ENCODE assay signal across 8 mouse cellular contexts in genomic region chr7:112158316-112158741, GRCm38 (mm10). TPM values are rescaled to one million over a fixed set of nuclear protein-coding genes. Genes with fewer than 3 reads are reported as not detected.
A peak's percentile ranks its signal among the peaks of the same experiment; 100 is the strongest.
DNase-seq lines count a peak whose midpoint lies in the region; ATAC-seq and TF ChIP-seq lines count a peak whose summit lies in the region.

No protein-coding gene starts in this region.

- no peaks in the 10 kb centered on the region for H3K79me2 ChIP-seq in CH12.LX (replicated peaks; ENCODE audit: control insufficient read depth, extremely low read depth, insufficient read depth, poor library complexity, severe bottlenecking)

- H3K36me3 ChIP-seq in CH12.LX (replicated peaks in 1 of 2; ENCODE audit: control insufficient read depth in 1 of 2, insufficient read depth in 1 of 2, low read length in 1 of 2), result no peaks in the 10 kb centered on the region
- H3K36me3 ChIP-seq in forebrain, embryonic 12.5 days (replicated peaks), result no peaks in the 10 kb centered on the region
- no peaks in the 10 kb centered on the region for H3K36me3 ChIP-seq in midbrain, embryonic 13.5 days

- no peak for TF ChIP-seq EP300 in CH12.LX (IDR thresholded peaks at IDR 0.05; ENCODE audit: low read length)

- no peak overlapping the region for H3K9ac ChIP-seq in CH12.LX (ENCODE audit: insufficient read depth, low read depth)
- peak overlapping the region; percentile 68 for H3K9ac ChIP-seq in forebrain, embryonic 12.5 days
- H3K9ac ChIP-seq in midbrain, embryonic 13.5 days (replicated peaks), result peak overlapping the region; percentile 60

- dilution Hi-C loops in CH12.LX (cut with MboI; ENCODE audit: extremely low pct_ligation_motif_present, extremely low pct_unique_long_range_greater_than_20kb, low sequenced_read_pairs), result no loop called here

- H3K27me3 ChIP-seq in CH12.LX (replicated peaks), result peaks cover 3% of the 10 kb centered on the region
- peaks cover 27% of the 10 kb centered on the region for H3K27me3 ChIP-seq in forebrain, embryonic 12.5 days
- peaks cover 22% of the 10 kb centered on the region for H3K27me3 ChIP-seq in midbrain, embryonic 13.5 days

- WGBS in forebrain, embryonic 12.5 days, result under 1% methylated on average over 23 of the region's 23 CpGs
- 2% methylated on average over 23 of the region's 23 CpGs for WGBS in midbrain, embryonic 13.5 days

- no peak for TF ChIP-seq RAD21 in CH12.LX (IDR thresholded peaks at IDR 0.05; ENCODE audit: low read depth, low read length)

- no peak for TF ChIP-seq POLR2A in CH12.LX (IDR thresholded peaks at IDR 0.05; ENCODE audit: low read depth, low read length)

- H3K27ac ChIP-seq in CH12.LX (ENCODE audit: insufficient read depth, low read depth), result no peak overlapping the region
- no peak overlapping the region for H3K27ac ChIP-seq in forebrain, embryonic 12.5 days
- no peak overlapping the region for H3K27ac ChIP-seq in midbrain, embryonic 13.5 days

- peak overlapping the region; percentile 78 for H3K4me2 ChIP-seq in CH12.LX (ENCODE audit: insufficient read depth, low read depth, poor library complexity, severe bottlenecking)
- peak overlapping the region; percentile 65 for H3K4me2 ChIP-seq in forebrain, embryonic 12.5 days
- peak overlapping the region; percentile 66 for H3K4me2 ChIP-seq in midbrain, embryonic 13.5 days (replicated peaks)

- DNase-seq in adrenal gland, adult 2 months, result peak; percentile 27
- no peak for DNase-seq in adrenal gland, adult 18-20 months (ENCODE audit: low spot score in 2 of 2)
- no peak for DNase-seq in CH12.LX (ENCODE audit: extremely low read depth)
- DNase-seq in kidney, postnatal 14 days, result peak; percentile 54
- DNase-seq in thymus, postnatal 0 days (ENCODE audit: low spot score), result no peak
- DNase-seq in cerebellum, adult 11 months, result no peak

- H3K9me3 ChIP-seq in CH12.LX (replicated peaks; ENCODE audit: low read length), result no peaks in the 10 kb centered on the region
- H3K9me3 ChIP-seq in forebrain, embryonic 12.5 days, result no peaks in the 10 kb centered on the region
- no peaks in the 10 kb centered on the region for H3K9me3 ChIP-seq in midbrain, embryonic 13.5 days

- peaks cover 8 to 37% of the 10 kb centered on the region in 2 experiments for H3K4me1 ChIP-seq in CH12.LX (ENCODE audit: control insufficient read depth in 1 of 2, insufficient read depth in 2 of 2)
- peaks cover 22% of the 10 kb centered on the region for H3K4me1 ChIP-seq in forebrain, embryonic 12.5 days
- peaks cover 18% of the 10 kb centered on the region for H3K4me1 ChIP-seq in midbrain, embryonic 13.5 days (replicated peaks)

- TF ChIP-seq CTCF in CH12.LX (conservative IDR thresholded peaks at IDR 0.05 in 1 of 2, IDR thresholded peaks at IDR 0.05 in 1 of 2; ENCODE audit: low read depth in 2 of 2, low read length in 2 of 2), result no peak

- in situ Hi-C loops in CH12.LX (cut with MboI; ENCODE audit: low pct_ligation_motif_present, low pct_unique_long_range_greater_than_20kb, low sequenced_read_pairs), result no loop called here

- ATAC-seq in forebrain, embryonic 12.5 days (ENCODE audit: low FRiP score), result peak; percentile 65
- ATAC-seq in midbrain, embryonic 13.5 days, result peak; percentile 55

- H3K4me3 ChIP-seq in CH12.LX (replicated peaks in 1 of 3; ENCODE audit: low read depth in 2 of 3, low read length in 2 of 3, poor library complexity in 1 of 3), result peak overlapping the region in 2 of 3 experiments; percentile 34 to 46
- H3K4me3 ChIP-seq in forebrain, embryonic 12.5 days (replicated peaks), result peak overlapping the region; percentile 53
- peak overlapping the region; percentile 45 for H3K4me3 ChIP-seq in midbrain, embryonic 13.5 days (replicated peaks)

TF ChIP-seq in CH12.LX, 34 proteins besides CTCF, POLR2A, EP300 and RAD21:
- TF ChIP-seq ZKSCAN1 (IDR thresholded peaks at IDR 0.05; ENCODE audit: borderline replicate concordance, low read depth, low read length) (no peak), SIN3A (IDR thresholded peaks at IDR 0.05; ENCODE audit: low read length) (no peak), JUND (conservative IDR thresholded peaks at IDR 0.05; ENCODE audit: low read depth, low read length) (no peak), BHLHE40 (IDR thresholded peaks at IDR 0.05; ENCODE audit: low read depth, low read length) (no peak), ZC3H11A (IDR thresholded peaks at IDR 0.05; ENCODE audit: low read depth, low read length) (no peak), E2F4 (IDR thresholded peaks at IDR 0.05; ENCODE audit: insufficient replicate concordance, low read depth, low read length) (no peak), JUN (IDR thresholded peaks at IDR 0.05; ENCODE audit: insufficient read depth, low read depth, low read length) (no peak), USF1 (IDR thresholded peaks at IDR 0.05; ENCODE audit: low read depth, low read length) (no peak), POLR2AphosphoS2 (IDR thresholded peaks at IDR 0.05; ENCODE audit: low read depth, low read length) (no peak), ZNF384 (IDR thresholded peaks at IDR 0.05; ENCODE audit: low read depth, low read length) (no peak)

RNA-seq across cellular contexts. Expression of gene Dkk3, which starts 0.5 kb away (rescaled TPM):
- total RNA-seq in adrenal gland, adult 2 months (2021), result 10 to 100 TPM; 18.9 to 21.6 TPM
- polyA plus RNA-seq in adrenal gland, adult 2 months (2012; rRNA removed), result 13.1 and 14.2 TPM in 2 replicates
- total RNA-seq in adrenal gland, adult 18-20 months (2021), result 10 to 100 TPM; 19.0 to 20.1 TPM
- total RNA-seq in CH12.LX (2012; rRNA removed) (0.38 and 0.59 TPM in 2 replicates), CH12.LX (2014; rRNA removed) (0.55 and 0.62 TPM in 2 replicates)
- 0.48 and 0.54 TPM in 2 replicates for polyA plus RNA-seq in CH12.LX (2012; ENCODE audit: insufficient read length, low read depth)
- polyA plus RNA-seq in forebrain, embryonic 12.5 days (2016; fragmentation: Nextera tagmentation; extraction: Ambion mirVana), result 21.5 and 28.7 TPM in 2 replicates
- polyA plus RNA-seq in midbrain, embryonic 13.5 days (2015; fragmentation: Nextera tagmentation; extraction: Ambion mirVana), result 18.9 and 19.8 TPM in 2 replicates
- polyA plus RNA-seq in thymus, postnatal 0 days (2015; fragmentation: Nextera tagmentation; extraction: Ambion mirVana), result 2.6 and 3.0 TPM in 2 replicates

Comparison
In these comparisons a context has a peak if more than half of its experiments do, and no peak if none do; other contexts are left out.
1. DNase-seq: peak in adrenal gland, adult 2 months (single experiment) and kidney, postnatal 14 days (single experiment); none in adrenal gland, adult 18-20 months (0 of 2), CH12.LX (single experiment), thymus, postnatal 0 days (single experiment) and cerebellum, adult 11 months (single experiment).
2. Peak in every context shown above with its lines, with median percentiles within 50 percentile points of each other: H3K4me2 ChIP-seq and H3K4me3 ChIP-seq.